Mouse (Mus musculus): ENCODE data around the gene Gm2237. TPM values are rescaled to one million over a fixed set of nuclear protein-coding genes. Genes with fewer than 3 reads are reported as not detected.
"Not testable (repeated sequence)": the region's sequence is repeated elsewhere in the genome, so short reads cannot be mapped to it uniquely, and the experiment has no call there.

Gm2237 gene
- polyA plus RNA-seq (2011; ENCODE audit: insufficient read depth, insufficient read length, low replicate concordance, missing spikeins): not detected in 2 replicates

GRCm38 (mm10) chr14:19584804-19585667 lies at the start of gene Gm2237:
TSS of gene Gm2237 (minus strand) at chr14:19585135.
- H3K4me3 ChIP-seq (replicated peaks; ENCODE audit: control insufficient read depth, low read depth, low read length); H3K4me1 ChIP-seq (ENCODE audit: control insufficient read depth, insufficient read depth, low read length); H3K27ac ChIP-seq (ENCODE audit: control insufficient read depth, insufficient read depth, low read depth, low read length, poor library complexity): not testable (repeated sequence)
- 1% methylated on average over 33 of the region's 62 CpGs for WGBS

- H3K4me3 ChIP-seq (replicated peaks; ENCODE audit: control insufficient read depth, low read depth, low read length); H3K27ac ChIP-seq (ENCODE audit: control insufficient read depth, insufficient read depth, low read depth, low read length, poor library complexity); H3K4me1 ChIP-seq (ENCODE audit: control insufficient read depth, insufficient read depth, low read length): not testable (repeated sequence)
- 65% methylated on average over 1 of the region's 2 CpGs for WGBS
These were observed 17.5 kb upstream of the Gm2237 start, which contains the start of gene Gm5458 for GRCm38 (mm10) chr14:19602481-19602880. TSS of gene Gm5458 (minus strand) at chr14:19602581.

GRCm38 (mm10) chr14:19549863-19550262 lies 35.1 kb downstream of the Gm2237 start, which contains the start of gene Gm2244:
TSS of gene Gm2244 (minus strand) at chr14:19549963.
- H3K4me1 ChIP-seq (ENCODE audit: control insufficient read depth, insufficient read depth, low read length); H3K27ac ChIP-seq (ENCODE audit: control insufficient read depth, insufficient read depth, low read depth, low read length, poor library complexity); H3K4me3 ChIP-seq (replicated peaks; ENCODE audit: control insufficient read depth, low read depth, low read length): not testable (repeated sequence)
- WGBS: 83% methylated on average over 1 of the region's 3 CpGs

Other genes with a start within 250 kb of the Gm2237 start
- 47.7 and 118 TPM in 2 replicates for gene Gm21738, start 166.2 kb downstream of the Gm2237 start, polyA plus RNA-seq (2011; ENCODE audit: insufficient read depth, insufficient read length, low replicate concordance, missing spikeins)
- not detected in 2 replicates for gene Gm2244, start 35.2 kb downstream of the Gm2237 start, polyA plus RNA-seq (2011; ENCODE audit: insufficient read depth, insufficient read length, low replicate concordance, missing spikeins)
- gene Gm5458, start 17.4 kb upstream of the Gm2237 start, polyA plus RNA-seq (2011; ENCODE audit: insufficient read depth, insufficient read length, low replicate concordance, missing spikeins): not detected in 2 replicates
- 1.3 and 3.2 TPM in 2 replicates for gene Nid2, start 166.1 kb upstream of the Gm2237 start, polyA plus RNA-seq (2011; ENCODE audit: insufficient read depth, insufficient read length, low replicate concordance, missing spikeins)
- gene Rtraf, start 238.7 kb upstream of the Gm2237 start, polyA plus RNA-seq (2011; ENCODE audit: insufficient read depth, insufficient read length, low replicate concordance, missing spikeins): 54.4 and 94.5 TPM in 2 replicates